Mouse (Mus musculus) G1E (cell line): Measurements from ENCODE around the gene Eva1a.

Experiments
- CTCF ChIP-seq: IDR thresholded peaks from 2 replicates; pipeline ENCODE4 v1.5.1; 2012; ENCODE audit warnings: low read depth, low read length, inconsistent platforms, mixed read lengths
- GATA1 ChIP-seq: IDR thresholded peaks from 2 replicates; pipeline ENCODE4 v1.6.1; 2012; ENCODE audit warnings: borderline replicate concordance, low read length, inconsistent platforms, mixed read lengths
- POLR2AphosphoS5 ChIP-seq: IDR thresholded peaks from 2 replicates; pipeline ENCODE4 v1.6.1; 2012; ENCODE audit warnings: low read depth, low read length, inconsistent platforms; ENCODE audit not compliant: insufficient replicate concordance
- TAL1 ChIP-seq: conservative IDR thresholded peaks from 2 replicates; pipeline ENCODE4 v1.6.1; 2012; ENCODE audit warnings: low read depth, low read length, inconsistent platforms, mixed read lengths

- TF ChIP-seq CTCF (no peak), TAL1 (no peak), POLR2AphosphoS5 (no peak), GATA1 (no peak)
Measured at GRCm38 (mm10) chr6:82047977-82048376, 7.1 kb downstream of the Eva1a start.
